Mouse (Mus musculus) adrenal gland, adult 8-10 months (tissue): ENCODE data around the gene Zmynd8. TPM values are rescaled to one million over a fixed set of nuclear protein-coding genes. Genes with fewer than 3 reads are reported as not detected.
A peak's percentile ranks its signal among the peaks of the same experiment; 100 is the strongest.

ENCODE experiments used
- DNase-seq: peaks from one replicate; pipeline ENCODE4 v3.0.0; 2022
- total RNA-seq, 4 experiments: library from RNA; stranded (reverse); gene quantifications; 2 replicates each; pipeline ENCODE4 v1.2.4; 2022

The Zmynd8 gene
- total RNA-seq, 4 experiments from 2014 or later, result 51.7 to 94.5 (median 70.6) TPM

DNA sequence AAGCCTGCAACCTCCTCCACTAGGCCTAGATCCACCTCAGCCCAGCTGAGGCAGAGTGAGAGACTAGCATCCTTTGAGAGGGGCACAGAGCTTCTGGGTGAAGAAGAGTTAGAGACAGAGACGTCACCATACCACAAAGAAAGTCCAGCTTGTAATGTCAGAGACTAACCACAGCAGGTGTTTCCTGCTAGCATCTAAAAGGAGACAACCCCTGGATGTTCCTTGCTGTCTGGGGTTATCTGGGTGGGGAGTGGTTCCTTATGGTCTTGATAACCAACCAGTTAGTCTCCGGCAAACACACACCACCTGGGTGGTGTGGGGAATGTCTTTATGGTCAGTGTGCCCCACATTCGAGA lies 105.6 kb downstream of the Zmynd8 start:
- DNase-seq, result no peak

DNA sequence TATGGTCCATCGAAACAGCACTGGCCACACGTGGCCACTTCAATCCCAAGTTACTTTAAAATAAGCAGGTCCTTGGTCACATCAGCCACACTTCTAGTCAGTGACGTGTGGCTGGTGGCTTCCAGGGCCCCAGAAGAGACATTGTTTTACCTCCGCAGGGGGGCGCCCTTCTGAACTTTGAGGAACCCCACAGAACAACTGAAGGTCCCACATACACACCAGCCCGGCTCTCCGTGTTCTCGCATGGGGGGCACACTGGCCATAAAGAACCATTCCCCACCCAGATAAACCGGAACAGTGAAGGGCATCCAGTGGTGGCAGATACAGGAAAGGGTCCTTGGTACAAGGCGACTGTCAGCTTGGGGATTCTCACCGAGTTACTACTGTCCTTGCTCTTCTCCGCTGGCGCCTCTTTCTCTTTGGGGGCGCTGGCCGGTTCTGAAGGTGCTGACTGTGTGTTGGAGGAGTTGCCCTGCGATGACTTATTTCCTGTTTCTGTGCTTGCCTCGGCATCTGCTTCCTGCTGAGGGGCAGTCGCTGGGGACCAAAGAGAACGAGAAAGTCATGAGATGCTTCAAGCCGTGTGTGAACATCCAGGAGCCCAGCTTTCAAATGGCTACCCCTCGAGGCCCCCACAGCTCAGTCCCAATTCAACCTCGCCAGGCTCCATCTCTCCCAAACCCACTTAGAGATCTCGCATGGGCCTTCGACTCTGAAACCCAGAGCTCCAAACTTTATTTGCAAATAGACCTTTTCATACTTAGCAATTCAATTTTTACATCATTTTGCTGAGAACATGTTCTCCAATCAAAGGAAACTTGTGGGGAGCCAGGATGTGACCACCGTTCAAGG lies 106.2 kb downstream of the Zmynd8 start:
- no peak for DNase-seq

DNA sequence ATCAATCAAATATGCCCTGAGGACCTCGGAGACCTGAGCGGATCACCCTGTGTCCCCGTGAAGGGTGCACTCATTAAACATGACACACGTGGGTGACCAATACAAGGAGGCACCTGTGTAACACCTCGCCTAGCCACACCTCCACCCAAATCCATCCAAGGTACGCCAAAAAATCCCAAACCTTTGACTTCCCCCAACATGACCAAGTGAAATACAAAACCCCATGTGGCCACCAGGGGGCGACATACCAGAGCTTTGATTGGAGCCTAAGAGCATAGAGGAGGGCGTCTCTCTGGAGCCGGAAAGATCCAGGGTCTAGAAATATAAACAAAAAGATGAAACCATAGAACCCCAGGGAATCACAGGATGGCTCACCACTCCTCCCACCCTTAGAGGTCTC lies 107.2 kb downstream of the Zmynd8 start:
- DNase-seq, result peak; percentile 31

DNA sequence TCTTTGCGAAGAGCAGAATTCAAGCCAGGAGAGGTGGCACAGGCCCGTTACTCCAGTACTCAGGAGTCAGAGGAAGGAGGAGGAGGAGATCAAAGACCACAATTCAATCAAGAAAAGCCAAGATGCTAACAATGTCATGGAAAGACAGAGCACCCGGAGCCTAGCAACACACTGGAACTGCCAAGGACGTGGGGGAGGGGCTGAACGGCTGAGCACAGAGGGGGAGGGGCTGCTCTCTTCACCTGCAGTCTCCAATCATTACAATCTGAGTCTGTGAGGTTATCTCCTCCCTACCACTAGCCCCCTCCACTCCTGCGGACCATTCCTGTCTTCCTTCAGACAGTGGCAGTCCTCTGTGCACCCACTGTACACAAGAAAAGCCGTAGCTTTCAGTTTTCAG lies 107.8 kb downstream of the Zmynd8 start:
- peak; percentile 25 for DNase-seq

DNA sequence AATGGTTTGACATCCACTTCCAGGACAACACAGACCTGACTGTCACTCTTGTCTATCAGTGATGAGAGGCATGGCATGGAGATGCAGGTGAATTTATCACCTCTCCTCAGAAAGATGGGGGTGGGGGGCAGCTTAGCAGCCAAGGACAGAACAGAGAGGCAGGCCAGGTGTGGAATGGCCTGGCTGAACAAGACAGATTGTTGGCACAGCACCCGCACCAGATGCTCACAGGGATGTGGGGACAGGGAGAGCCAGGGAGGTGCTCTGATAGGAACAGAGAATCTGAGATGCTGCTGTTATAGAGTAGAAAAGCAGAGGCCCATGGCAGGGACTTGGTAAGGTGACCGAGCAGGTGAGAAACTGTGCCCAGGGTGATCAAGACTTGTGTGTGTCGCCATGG lies 109.1 kb downstream of the Zmynd8 start:
- DNase-seq, result no peak

DNA sequence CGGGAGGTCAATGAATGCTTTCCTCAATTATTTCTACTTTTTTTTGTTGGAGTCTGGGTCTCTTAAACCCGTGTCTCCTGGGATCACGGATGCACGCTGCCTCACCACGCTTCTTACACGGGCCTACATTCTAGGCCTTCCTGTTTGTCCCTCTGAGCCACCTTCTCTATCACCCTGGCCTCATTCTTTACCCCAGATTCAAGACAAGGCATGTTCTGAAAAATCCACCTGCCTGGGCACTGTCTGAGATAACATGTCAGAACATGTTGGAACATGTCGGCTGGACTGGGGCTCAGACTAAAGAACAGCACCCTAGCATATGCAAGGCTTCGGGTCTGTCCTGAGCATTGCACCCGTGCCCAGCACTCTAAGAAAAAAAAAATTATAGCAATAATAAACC lies 110.0 kb downstream of the Zmynd8 start:
- no peak for DNase-seq

DNA sequence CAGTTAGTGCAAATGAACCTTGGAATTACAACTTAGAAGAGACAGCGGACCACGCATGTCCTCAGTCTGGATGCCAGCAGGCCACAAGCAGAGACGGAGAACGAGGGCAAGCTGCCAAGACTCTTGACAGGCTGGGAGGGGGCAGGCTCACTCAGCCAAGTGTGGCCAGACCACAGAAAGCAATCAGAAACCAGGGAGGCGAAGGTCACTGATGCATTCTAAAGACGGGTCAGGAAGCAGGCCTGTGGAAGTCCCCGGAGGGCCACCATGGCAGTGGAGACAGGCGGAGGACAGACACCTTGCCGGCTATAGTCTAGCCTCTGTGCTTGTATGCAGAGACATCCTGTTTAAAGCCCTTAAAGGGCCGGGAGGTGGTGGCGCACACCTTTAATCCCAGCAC lies 110.8 kb downstream of the Zmynd8 start:
- peak; percentile 74 for DNase-seq

DNA sequence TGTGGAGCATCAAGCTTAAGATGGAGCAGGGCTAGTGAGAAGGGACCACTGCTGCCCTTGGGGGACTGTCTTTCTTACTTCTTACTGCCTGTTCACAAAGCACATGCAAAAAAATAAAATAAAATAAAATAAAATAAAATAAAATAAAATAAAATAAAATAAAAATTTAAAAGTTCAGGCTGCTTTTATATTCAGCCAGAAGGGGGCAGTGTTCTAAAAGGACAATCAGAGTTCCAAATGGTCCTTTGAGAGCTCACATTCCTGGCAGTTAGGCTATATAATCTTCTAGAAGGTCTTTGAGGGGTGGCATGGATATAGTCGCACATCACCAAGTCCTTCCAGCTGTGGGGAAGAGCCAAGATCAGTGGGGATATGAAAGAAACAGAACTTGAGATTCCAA lies 112.3 kb downstream of the Zmynd8 start:
- no peak for DNase-seq

DNA sequence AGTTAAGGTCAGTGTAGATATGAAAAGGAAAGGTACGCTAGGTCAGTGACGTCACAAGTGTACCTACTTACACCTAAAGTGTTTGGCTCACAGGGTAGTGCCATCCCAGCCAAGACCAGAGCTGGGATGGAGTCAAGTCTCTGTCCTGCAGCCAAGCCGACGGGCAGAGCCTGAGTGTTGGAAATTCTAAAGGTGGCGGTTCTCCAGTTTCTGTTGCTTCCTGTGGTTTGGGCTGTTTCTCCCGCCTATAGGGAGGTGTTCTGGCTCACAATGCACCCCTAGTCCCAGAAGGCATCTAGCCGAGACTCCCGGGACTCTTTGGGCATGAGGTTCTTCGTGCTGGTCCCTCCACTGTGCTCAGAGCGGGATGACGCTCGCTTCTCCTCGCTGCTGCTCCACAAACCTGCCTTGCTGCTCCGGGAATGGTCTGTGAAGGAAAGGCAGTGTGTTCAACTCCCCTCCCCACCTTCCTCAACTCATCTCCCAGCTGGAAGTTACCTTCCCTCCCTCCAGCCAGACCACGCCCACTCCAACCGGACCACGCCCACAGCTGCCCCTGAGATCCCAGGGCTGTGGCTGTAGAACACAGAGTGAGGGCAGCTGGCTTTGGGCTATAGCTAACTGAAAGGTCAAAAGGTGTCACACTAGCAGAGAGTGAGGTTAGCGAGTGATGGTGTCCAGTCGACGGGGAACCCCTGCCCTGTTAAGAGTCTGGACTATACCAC lies 113.3 kb downstream of the Zmynd8 start:
- no peak for DNase-seq

DNA sequence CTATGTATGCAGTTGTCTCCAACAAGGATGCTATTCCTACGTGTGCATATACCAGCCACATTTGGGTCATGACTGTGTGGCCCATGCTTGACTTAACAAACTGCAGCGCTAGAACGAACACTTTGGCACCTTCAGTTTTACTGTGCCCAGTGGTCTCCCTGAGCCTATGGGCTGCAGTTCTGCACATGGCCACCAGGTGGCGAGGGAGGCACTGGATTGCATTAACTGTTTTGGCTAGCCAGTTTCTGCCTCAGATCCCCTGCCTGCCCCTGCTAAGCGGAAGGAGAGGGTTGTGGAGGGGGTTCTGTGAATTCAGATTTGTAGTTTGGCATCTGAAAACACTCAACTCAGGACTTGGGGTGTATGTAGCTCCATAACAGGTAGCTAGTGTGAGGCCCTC lies 116.5 kb downstream of the Zmynd8 start:
- DNase-seq, result peak; percentile 27

DNA sequence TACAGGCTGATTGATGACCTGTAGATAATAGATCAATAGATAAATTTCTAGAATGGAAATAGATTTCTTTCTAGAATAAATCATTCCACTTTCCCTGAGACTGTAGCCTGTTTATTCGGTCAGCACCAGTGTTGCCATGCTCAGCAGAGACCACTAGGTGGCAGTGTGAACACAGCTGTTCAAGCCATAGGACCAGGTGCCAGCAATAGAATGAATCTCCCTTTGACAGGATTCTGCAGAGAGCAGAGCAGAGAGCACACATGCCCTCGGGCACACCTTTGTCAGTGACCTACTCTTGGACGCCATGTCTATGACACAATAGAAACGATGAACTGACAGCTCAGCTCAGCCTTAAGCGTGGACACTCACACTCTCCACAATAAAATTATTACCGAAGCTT lies 119.9 kb downstream of the Zmynd8 start:
- DNase-seq, result peak; percentile 60

DNA sequence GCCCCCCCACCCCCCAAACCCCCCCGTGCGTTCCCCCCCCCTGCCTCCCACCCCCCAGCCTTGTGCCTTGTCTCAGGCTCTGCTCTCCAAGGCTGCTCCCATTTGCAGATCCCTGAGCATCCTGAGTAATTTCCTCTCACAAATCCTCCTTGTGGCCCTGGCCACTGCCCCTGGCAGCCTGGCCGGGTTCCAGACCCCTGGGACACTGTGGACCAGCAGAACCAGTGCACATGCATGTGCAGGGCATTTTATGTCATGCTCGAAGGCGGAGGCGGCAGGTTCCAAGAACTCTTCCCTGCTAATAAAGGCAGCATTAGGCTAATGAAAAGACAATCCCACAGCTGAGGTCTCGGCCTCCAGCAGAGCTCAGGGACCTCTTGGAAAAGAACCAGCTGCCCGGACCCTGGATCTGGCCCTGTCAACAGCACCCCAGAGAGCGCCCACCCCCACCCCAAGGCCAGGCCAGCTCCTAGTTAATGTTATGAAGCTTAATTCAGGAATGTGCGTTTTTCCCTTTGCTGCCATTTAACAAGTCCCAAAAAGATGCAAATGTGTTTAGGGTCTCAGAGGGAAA lies 129.4 kb downstream of the Zmynd8 start:
- no peak for DNase-seq

DNA sequence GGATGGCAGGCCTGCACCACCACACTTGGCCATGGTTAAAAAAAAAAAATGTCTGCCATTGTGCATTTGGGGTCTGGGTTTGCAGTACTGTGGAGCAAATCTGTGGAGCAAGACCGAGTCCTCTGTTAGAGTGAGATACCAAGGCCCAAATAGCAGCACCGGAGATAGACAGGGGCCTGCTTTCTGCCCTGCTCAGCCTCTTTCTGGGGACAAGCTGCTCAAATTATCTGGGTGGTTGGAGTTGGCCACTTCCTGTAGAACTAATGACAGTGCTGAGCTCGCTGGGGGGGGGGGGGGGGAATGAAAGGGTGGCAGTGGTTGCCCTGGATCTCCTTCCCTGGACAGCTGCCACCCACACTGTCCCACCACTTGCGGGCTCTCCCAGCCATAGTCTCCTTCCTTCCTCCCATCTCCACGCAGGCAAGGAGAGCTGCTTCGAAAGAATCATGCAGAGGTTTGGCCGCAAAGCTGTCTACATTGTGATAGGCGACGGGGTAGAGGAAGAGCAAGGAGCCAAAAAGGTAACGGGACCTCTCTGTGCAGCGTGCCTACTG lies 129.9 kb downstream of the Zmynd8 start:
- no peak for DNase-seq

DNA sequence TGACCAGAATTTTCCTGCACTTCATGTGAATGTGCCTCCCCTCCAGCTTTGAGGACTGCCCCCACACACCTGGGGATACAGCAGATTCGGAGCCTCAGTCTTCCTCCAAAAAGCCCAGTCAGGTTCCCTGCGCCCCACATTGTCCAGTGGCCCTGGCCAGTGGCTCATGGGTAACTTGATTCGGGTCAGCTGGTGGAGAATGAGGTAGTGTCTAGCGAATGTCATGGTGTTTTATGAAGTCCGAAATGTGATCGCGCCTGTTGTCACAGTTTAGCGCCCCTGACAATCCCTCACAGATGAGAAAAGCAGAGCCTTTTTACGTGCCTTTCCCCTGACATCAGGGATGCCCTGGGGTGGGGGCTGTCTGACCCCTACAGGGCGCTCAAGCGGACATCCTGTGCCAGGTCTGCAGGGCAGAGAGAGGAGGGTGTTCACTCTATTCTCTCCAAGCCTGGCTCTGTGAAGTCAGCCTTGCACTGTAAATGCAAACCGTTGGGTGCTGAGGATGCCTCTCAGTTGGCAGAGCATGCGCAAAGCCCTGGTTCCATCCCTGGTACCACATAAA lies 139.3 kb downstream of the Zmynd8 start:
- no peak for DNase-seq

DNA sequence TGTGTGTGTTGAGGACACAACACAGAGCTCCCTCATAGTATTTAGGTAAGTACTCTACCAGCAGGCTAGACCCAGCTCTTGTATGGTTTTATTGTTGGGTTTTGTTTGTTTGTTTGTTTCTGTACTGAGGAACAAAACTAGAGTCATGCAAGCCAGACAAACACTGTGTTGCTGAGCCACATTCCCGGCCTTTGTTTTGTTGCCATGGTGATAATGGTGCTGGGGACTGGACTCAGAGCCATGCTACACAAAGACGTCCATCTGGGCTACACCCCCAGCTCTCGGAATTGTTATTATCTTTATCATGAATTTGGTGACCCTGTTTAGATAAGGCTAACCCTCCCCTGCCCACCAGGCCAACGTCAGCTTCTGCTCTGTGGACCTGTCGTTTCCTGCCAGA lies 140.3 kb downstream of the Zmynd8 start:
- no peak for DNase-seq

DNA sequence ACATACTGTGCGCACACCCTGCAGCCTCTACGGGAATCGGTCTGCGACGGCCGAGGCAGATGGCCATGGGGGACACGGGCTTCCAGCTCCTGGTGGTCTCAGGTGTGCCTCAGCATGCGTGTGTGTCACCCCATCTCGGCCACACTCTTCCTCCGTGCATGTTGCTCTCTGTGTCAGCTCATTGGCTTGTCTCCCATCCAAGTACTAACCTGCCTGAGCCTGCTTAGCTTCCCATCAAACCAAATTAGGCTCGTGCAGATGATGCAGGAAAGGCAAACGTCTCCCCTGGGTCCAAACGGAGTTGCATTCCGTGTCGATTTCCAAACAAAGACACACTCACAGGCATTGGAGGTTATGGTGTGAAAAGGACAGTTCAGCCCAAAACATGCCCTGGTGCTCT lies 141.0 kb downstream of the Zmynd8 start:
- DNase-seq, result no peak

DNA sequence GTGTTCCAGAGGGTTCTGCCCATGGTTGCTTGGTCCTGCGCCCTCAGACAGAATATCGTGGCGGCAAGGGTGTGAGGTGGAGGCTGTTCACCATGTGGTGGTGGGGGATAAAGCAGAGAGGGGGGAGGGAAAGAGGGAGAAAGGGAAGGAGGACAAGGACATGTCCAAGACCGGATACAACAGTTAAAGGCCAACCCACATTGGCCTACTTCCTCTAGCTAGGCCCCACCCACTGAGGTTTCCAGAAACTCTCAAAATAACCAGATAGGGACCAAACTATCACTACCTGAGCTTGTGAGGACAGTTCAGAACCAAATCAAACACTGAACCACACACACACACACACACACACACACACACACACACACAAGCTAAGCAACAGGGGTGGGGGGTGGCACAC lies 146.1 kb downstream of the Zmynd8 start:
- DNase-seq, result no peak

DNA sequence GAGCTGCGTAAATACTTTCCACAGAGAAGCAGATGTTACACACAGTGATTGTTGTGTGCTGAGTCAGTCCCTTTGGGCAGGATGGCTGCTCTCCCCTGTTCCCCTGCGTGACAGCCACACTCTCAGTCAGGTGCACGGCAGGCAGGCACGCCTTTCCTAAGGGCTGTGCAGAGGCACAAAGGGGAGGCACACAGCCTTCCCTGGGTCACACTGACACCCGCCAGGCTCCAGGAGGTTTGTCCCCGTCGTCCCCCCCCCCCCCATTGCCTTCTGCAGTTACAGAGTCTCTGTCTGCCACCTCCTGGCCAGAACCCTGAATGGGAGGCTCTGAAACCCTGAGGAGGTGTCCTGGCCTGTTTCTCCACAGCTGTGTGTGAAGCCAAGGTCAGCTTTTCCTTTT lies 147.7 kb downstream of the Zmynd8 start:
- no peak for DNase-seq

DNA sequence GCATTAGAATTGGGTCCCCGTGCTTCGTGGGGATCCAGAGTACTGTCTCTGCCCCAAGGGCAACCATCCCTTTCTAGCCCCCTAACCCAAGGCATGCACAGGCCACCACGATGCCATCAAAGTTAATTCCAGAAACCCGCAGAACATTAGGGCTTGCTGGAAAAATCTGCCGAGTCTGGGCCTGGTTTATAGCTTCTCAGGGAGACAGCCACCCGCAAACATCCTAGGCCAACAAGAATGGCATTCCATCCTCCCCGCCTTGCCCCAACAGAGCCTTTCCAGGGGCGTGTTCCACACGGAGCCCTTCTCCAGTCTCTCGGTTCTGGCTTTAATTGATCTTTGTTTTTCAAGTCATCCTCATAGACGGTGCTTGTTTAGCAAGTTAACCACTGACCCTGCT lies 150.4 kb downstream of the Zmynd8 start:
- DNase-seq, result no peak

DNA sequence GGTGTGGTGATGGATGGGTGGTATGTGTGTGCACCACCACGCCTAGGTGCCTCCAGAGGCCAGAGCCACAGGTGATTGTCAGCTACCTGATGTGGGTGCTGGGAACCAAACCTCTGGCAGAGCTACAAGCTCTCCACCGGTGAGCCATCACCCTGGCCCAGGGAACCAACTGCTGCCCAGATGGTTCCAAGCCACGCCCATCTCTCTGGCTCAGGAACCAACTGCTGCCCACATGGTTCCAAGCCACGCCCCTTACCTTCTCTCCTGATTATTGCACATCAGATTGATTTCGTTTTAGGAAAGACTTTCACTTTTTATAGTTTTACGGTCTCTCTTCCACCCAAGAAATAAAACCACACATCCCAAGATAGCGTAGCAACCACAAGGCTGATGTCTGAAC lies 150.8 kb downstream of the Zmynd8 start:
- no peak for DNase-seq

DNA sequence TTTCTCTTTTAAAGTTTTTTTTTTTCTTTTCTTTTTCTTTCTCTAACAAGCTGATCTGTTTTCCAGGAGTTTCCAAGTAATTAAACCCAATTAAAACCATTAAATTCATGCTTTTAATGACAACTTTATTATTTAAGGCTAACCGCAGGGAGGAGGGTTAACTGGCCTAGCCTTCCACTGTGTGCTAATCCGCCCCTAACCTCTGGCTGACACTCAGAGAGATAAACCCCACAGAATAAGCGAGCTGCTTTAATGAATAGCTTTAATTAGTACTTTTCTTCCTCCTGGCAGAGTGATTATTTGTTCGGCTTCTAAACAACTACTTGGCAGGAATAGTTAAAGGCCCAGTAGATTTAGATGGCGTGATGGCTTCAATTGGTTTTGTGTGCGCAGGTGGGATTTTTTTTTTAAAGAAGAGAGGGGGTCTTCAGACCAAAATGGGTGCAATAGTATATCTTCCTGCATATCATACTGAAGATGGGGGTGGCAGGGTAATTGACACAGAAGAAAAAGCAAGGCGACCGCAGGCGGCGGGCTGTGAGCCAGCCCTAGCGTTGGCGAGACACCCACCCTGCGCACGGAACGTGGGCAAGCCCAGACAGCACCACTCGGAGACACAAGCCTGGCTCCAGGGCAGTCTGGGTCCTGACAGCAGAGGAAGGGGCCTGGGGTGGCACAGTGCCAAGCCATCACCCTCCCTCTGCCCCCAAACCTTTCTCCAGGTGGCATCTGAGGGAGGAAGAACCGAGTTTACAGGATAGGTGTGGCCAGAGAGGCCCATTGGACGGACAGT lies 153.3 kb downstream of the Zmynd8 start:
- no peak for DNase-seq

DNA sequence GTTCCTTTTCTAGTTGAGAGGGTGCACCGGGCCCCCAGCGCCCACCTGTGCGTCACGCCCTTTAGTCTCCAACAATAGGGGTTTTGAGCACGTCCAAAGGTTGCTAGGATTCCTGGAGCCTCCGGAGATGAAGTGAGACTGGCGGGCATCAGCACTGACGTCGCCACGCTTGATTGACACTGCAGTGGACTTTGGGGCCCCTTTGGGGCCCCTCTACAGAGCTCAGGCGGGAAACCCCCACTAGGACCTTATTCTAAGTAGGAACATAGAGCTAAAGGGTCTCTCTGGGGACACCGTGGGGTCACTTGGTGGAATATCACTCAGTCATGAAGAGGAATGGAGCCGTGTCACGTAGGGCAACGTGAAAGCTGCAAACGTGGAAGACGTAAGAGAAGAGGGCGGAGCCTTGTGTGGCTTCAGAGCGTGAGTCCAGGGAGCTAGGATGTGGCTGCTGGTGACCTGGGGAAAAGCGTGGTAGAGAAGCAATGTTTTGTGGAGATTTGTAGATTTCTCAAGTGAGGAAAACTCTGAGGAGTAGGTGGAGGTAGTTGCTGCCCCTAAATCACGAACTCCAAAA lies 156.5 kb downstream of the Zmynd8 start:
- no peak for DNase-seq
